Mouse (Mus musculus) ovary, adult 18-20 months (tissue): ENCODE data around the gene Atp2b1.

Source experiments
- DNase-seq: peaks from one replicate; pipeline ENCODE4 v3.0.0; 2022; ENCODE audit warnings: low spot score, mixed read lengths

Atp2b1 gene

GRCm38 (mm10) chr10:99033830-99034828 is 119.9 kb downstream of the Atp2b1 start:
- no peak for DNase-seq

GRCm38 (mm10) chr10:99037185-99038065 is 123.2 kb downstream of the Atp2b1 start:
- DNase-seq: no peak

GRCm38 (mm10) chr10:99038866-99039265 is 124.7 kb downstream of the Atp2b1 start:
- DNase-seq: no peak

- no peak for DNase-seq
Measured at GRCm38 (mm10) chr10:99040171-99040570, 126.0 kb downstream of the Atp2b1 start.

GRCm38 (mm10) chr10:99046756-99047550 is 132.7 kb downstream of the Atp2b1 start:
- DNase-seq: no peak

- no peak for DNase-seq
Measured at GRCm38 (mm10) chr10:99047551-99047940, 133.3 kb downstream of the Atp2b1 start.

GRCm38 (mm10) chr10:99050093-99050492 is 135.9 kb downstream of the Atp2b1 start:
- peak; percentile 9 for DNase-seq

- DNase-seq: no peak
Measured at GRCm38 (mm10) chr10:99053111-99053510, 138.9 kb downstream of the Atp2b1 start.

- DNase-seq: no peak
Measured at GRCm38 (mm10) chr10:99060588-99060987, 146.4 kb downstream of the Atp2b1 start.

GRCm38 (mm10) chr10:99061418-99061817 is 147.2 kb downstream of the Atp2b1 start:
- DNase-seq: no peak

- no peak for DNase-seq
Measured at GRCm38 (mm10) chr10:99062546-99062945, 148.3 kb downstream of the Atp2b1 start.
